Mouse (Mus musculus) lung, postnatal 0 days (tissue): ENCODE measurements around the gene Prmt3. TPM values are rescaled to one million over a fixed set of nuclear protein-coding genes. Genes with fewer than 3 reads are reported as not detected.

Source experiments
- ATAC-seq: fragments of 200-750 bp; cut with Nextera tagmentation; 2 replicates; pipeline ENCODE4 v1.8.0; 2017; ENCODE audit warnings: moderate library complexity
- DNase-seq: peaks from one replicate; pipeline ENCODE4 v3.0.0-alpha.2; 2016; ENCODE audit warnings: low spot score
- H3K27ac ChIP-seq: fragments of 300-500 bp; sonication (generic); 2 replicates; pipeline ENCODE4 v1.5.1; 2014; ENCODE audit warnings: antibody characterized with exemption, mild to moderate bottlenecking, low read length, mixed read lengths
- H3K27me3 ChIP-seq: fragments of 300-500 bp; sonication (generic); replicated peaks from 2 replicates; pipeline ENCODE4 v1.6.1; 2014; ENCODE audit warnings: low read length, mixed read lengths; ENCODE audit not compliant: insufficient read depth
- H3K36me3 ChIP-seq: fragments of 300-500 bp; sonication (generic); 2 replicates; pipeline ENCODE4 v1.6.1; 2014; ENCODE audit warnings: low read length, mixed read lengths; ENCODE audit not compliant: insufficient read depth
- H3K4me1 ChIP-seq: fragments of 300-500 bp; sonication (generic); 2 replicates; pipeline ENCODE4 v1.6.1; 2014; ENCODE audit warnings: antibody characterized with exemption, low read depth, low read length, mixed read lengths; ENCODE audit not compliant: insufficient read depth
- H3K4me2 ChIP-seq: fragments of 300-500 bp; sonication (generic); replicated peaks from 2 replicates; pipeline ENCODE4 v1.6.1; 2014; ENCODE audit warnings: low read depth, mild to moderate bottlenecking, low read length, moderate library complexity, mixed read lengths
- H3K4me3 ChIP-seq: fragments of 300-500 bp; sonication (generic); 2 replicates; pipeline ENCODE4 v1.5.1; 2014; ENCODE audit warnings: low read depth, low read length
- H3K9ac ChIP-seq: fragments of 300-500 bp; sonication (generic); replicated peaks from 2 replicates; pipeline ENCODE4 v1.6.1; 2014; ENCODE audit warnings: low read depth, mild to moderate bottlenecking
- H3K9me3 ChIP-seq: fragments of 300-500 bp; sonication (generic); 2 replicates; pipeline ENCODE4 v1.6.1; 2016; ENCODE audit warnings: low read length, mixed read lengths
- CTCF ChIP-seq: IDR thresholded peaks from 2 replicates; pipeline ENCODE4 v1.5.1; 2016; ENCODE audit warnings: antibody characterized with exemption, mild to moderate bottlenecking
- EP300 ChIP-seq: IDR thresholded peaks from 2 replicates; pipeline ENCODE4 v1.6.1; 2016; ENCODE audit warnings: antibody characterized with exemption, mild to moderate bottlenecking, control low read depth
- WGBS: fragments of 180-500 bp; shearing (Covaris S2); extraction: QIAGEN DNeasy Blood & Tissue Kit; methylation state at CpG from one replicate; pipeline ENCODE4 v1.1.7; 2014; 5-methylcytosine and 5-hydroxymethylcytosine counted together
- polyA plus RNA-seq: library from polyadenylated mRNA; unstranded; fragments of >200 nt; fragmentation: Nextera tagmentation; extraction: Ambion mirVana; gene quantifications from 2 replicates; pipeline ENCODE4 v1.2.1, GENCODE M21; 2015

The Prmt3 gene
- polyA plus RNA-seq: 15.9 and 17.1 TPM in 2 replicates

DNA sequence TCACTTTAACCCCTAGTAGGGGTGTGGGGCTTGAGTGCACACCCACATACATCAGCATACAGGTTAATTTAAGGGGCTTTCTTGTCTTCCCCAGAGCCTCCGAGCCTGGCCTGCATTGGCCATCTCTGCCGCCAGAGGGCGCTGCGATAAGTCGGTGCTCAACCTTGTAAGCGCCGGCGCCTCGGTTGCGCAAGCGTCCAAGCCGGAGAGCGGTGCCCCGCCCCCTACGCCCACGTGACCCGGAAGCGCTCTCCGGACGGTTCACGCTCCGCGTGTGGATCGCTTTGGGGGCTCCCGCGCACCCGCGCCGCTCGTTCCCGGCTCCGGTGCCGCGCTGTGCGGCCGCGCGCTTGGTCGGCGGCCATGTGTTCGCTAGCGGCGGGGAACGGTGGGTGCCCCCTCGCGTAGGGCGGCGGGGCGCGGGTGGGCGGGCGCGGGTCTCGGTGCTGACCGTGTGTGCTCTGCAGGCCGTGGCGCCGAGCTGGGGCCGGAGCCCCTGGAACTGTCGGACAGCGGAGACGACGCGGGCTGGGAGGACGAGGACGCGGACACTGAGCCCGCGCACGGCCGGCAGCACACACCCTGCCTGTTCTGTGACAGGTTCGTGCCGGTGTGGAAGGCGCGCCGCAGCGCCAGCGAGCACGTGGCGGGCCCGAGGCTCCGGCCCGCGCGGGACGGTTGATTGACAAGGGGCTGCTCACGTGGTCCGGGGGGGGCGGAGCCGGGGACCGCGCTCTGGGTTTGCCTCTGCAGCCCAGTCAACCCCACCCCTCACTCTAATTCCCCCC lies at the start of gene Prmt3:
Gene Prmt3 (plus strand): TSS at position 233 of the 788 bp plus-strand sequence.
- Histone ChIP-seq H3K9ac (0 out of 2 replicates have a peak within 1 kb of the TSS, but pooled peaks have one; percentile 29), H3K27ac (no peak within 1 kb of the TSS; the same call in 1 of the 2 replicates), H3K27me3 (no peaks in the 10 kb centered on the region), H3K4me3 (peak within 1 kb of the TSS; percentile 65), H3K9me3 (no peaks in the 10 kb centered on the region), H3K4me2 (peak within 1 kb of the TSS; percentile 94), H3K36me3 (no peaks in the 10 kb centered on the region), H3K4me1 (peaks cover 8% of the 10 kb centered on the region; the same call in 1 of the 2 replicates)
- TF ChIP-seq EP300 (no peak), CTCF (peak; percentile 97)
- peak; percentile 96 for DNase-seq
- ATAC-seq: peak; percentile 98
- WGBS: under 1% methylated on average over 52 of the region's 92 CpGs

DNA sequence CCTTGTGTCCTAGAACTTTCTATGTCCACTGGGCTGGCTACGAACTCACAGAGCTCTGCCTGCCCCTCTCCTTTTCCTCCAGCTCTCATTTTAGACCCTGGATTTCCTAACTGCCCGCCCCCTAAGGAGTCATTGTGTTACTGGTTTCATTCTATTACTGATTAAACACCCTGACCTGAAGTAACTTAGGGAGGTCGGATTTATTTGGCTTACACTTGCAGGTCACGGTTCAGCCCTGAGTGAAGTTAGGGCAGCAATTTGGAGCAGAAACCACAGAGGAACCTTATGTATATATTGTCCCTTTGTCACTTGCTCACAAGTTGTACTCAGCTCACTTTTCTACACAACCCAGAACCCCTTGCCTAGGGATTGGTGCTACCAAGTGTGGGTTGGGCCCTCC lies 43.8 kb upstream of the Prmt3 start:
- DNase-seq: no peak
- H3K4me1 ChIP-seq: no peaks in the 10 kb centered on the region
- no peak for TF ChIP-seq CTCF
- TF ChIP-seq EP300: no peak
- H3K27ac ChIP-seq: no peak overlapping the region
- no peak overlapping the region for H3K4me3 ChIP-seq
- H3K9me3 ChIP-seq: no peaks in the 10 kb centered on the region
- H3K9ac ChIP-seq: no peak overlapping the region
- H3K36me3 ChIP-seq: no peaks in the 10 kb centered on the region
- no peak overlapping the region for H3K4me2 ChIP-seq
- 45% methylated on average over 4 of the region's 4 CpGs for WGBS
- ATAC-seq: no peak
- H3K27me3 ChIP-seq: no peaks in the 10 kb centered on the region

DNA sequence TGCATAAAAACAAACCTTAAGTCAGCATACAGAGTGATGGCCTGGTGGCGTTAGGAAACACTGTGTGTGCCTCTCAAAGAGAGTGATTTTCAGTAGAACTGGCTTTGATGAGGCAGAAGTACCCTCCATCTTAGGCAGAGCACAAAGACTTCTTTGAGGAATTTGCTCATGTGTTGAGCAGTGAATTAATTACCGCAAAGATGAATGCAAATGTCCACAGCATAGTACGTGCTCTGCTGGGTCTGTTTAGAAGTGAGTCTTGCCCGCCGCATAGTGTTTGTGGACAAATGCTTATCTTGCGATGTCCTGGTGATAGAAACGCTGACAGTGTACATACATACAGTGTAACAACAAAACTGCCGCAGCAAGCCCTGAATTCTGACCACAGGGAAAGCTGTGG lies 38.7 kb upstream of the Prmt3 start:
- no peak overlapping the region for H3K9ac ChIP-seq
- H3K27me3 ChIP-seq: no peaks in the 10 kb centered on the region
- ATAC-seq: no peak
- no peak overlapping the region for H3K4me3 ChIP-seq
- WGBS: 51% methylated on average over 8 of the region's 8 CpGs
- no peaks in the 10 kb centered on the region for H3K36me3 ChIP-seq
- no peak overlapping the region for H3K4me2 ChIP-seq
- TF ChIP-seq CTCF (no peak), EP300 (no peak)
- no peak overlapping the region for H3K27ac ChIP-seq
- H3K4me1 ChIP-seq: no peaks in the 10 kb centered on the region
- DNase-seq: no peak
- H3K9me3 ChIP-seq: no peaks in the 10 kb centered on the region

DNA sequence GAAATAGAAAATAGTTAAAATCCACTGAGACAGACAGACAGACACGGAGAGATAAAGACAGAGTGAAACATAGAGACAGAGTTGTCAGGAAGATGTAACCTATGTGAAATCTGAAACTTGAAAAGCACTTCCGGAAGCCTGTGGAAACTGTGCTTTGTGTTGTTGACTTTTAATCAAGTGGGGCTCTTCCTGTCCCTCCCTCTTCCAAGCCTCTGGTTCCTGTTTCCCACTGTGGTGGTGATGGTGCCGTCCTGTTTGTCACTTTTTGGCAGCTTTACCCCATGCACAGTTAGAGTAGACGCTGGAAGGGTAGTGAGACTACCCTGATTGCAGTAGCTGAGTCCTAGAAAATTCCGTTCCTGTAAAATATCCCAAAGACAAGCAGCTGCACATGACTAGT lies 36.7 kb upstream of the Prmt3 start:
- H3K4me1 ChIP-seq: no peaks in the 10 kb centered on the region
- no peak overlapping the region for H3K4me2 ChIP-seq
- peak; percentile 43 for DNase-seq
- H3K27ac ChIP-seq: no peak overlapping the region
- ATAC-seq: peak; percentile 64
- no peak overlapping the region for H3K9ac ChIP-seq
- H3K27me3 ChIP-seq: no peaks in the 10 kb centered on the region
- H3K4me3 ChIP-seq: no peak overlapping the region
- no peaks in the 10 kb centered on the region for H3K9me3 ChIP-seq
- H3K36me3 ChIP-seq: no peaks in the 10 kb centered on the region
- WGBS: 13% methylated on average over 5 of the region's 5 CpGs
- TF ChIP-seq CTCF (no peak), EP300 (no peak)

DNA sequence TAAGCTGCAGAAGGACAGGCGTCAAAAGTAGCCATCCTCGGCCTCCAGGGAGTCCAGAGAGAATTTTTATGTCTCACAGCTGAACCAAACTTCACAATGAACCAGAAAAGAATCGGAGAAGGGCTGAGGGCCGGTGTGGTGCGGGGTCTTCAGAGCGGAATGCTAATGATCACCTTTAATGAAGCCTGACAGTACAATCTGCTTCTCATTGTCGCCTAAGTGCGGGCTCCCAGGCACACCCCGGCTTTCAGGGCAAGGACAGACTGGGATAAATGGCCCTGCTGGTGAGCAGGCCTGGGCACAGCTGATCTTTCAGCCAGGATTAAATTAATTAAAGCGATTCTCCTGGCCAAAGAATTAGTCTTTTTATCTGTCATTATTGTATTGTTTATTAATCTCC lies 36.2 kb upstream of the Prmt3 start:
- H3K4me2 ChIP-seq: no peak overlapping the region
- no peak for ATAC-seq
- 52% methylated on average over 10 of the region's 10 CpGs for WGBS

DNA sequence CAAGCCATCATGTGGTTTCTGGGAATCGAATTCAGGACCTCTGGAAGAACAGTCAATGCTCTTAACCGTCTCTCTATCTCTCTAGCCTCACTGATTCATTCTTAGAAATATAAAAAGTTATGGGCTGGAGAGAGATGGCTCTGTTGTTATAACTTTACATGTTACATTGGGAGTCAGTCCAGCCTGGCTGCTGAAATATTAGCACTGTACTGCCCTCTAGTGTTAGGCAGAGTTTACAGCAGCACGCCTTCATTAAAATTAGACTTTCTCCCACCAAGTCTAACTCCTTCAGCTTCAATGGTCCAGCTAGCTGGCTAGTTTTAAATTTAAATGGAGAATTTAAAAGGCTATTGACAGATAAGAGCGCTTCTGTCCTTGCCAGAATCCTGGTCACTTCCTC lies 27.0 kb upstream of the Prmt3 start:
- TF ChIP-seq CTCF (peak; percentile 88), EP300 (no peak)
- no peak overlapping the region for H3K4me3 ChIP-seq
- DNase-seq: peak; percentile 83
- no peaks in the 10 kb centered on the region for H3K36me3 ChIP-seq
- 0 out of 2 replicates have a peak, but pooled peaks have one; percentile 17 for ATAC-seq
- no peak overlapping the region for H3K4me2 ChIP-seq
- no peak overlapping the region for H3K9ac ChIP-seq
- no peaks in the 10 kb centered on the region for H3K4me1 ChIP-seq
- no peaks in the 10 kb centered on the region for H3K27me3 ChIP-seq
- 5% methylated on average over 4 of the region's 4 CpGs for WGBS
- no peak overlapping the region for H3K27ac ChIP-seq
- H3K9me3 ChIP-seq: no peaks in the 10 kb centered on the region

More for the DNA sequence above, 36.2 kb upstream of the Prmt3 start:
- H3K27me3 ChIP-seq: no peaks in the 10 kb centered on the region
- H3K36me3 ChIP-seq: no peaks in the 10 kb centered on the region
- no peak for DNase-seq
- TF ChIP-seq EP300: no peak
- no peak for TF ChIP-seq CTCF
- no peak overlapping the region for H3K27ac ChIP-seq
- no peaks in the 10 kb centered on the region for H3K4me1 ChIP-seq
- no peak overlapping the region for H3K4me3 ChIP-seq
- H3K9me3 ChIP-seq: no peaks in the 10 kb centered on the region
- no peak overlapping the region for H3K9ac ChIP-seq
